Mouse (Mus musculus): ENCODE data around the gene Rab35.

Gene Rab35

GRCm38 (mm10) chr5:115631505-115632357, at the start of gene Rab35:
Gene Rab35, plus strand, starts transcription at chr5:115631908.
- WGBS: under 1% methylated on average over 90 of the region's 125 CpGs

- 89% methylated on average over 12 of the region's 12 CpGs for WGBS
Measured at GRCm38 (mm10) chr5:115585616-115586015, 46.1 kb upstream of the Rab35 start.

- WGBS: 43% methylated on average over 15 of the region's 15 CpGs
Measured at GRCm38 (mm10) chr5:115586166-115586565, 45.5 kb upstream of the Rab35 start.

- 92% methylated on average over 2 of the region's 2 CpGs for WGBS
Measured at GRCm38 (mm10) chr5:115586780-115587179, 44.9 kb upstream of the Rab35 start.

GRCm38 (mm10) chr5:115591028-115591427, 40.7 kb upstream of the Rab35 start:
- WGBS: 74% methylated on average over 11 of the region's 11 CpGs

GRCm38 (mm10) chr5:115591506-115591905, 40.2 kb upstream of the Rab35 start:
- WGBS: 97% methylated on average over 2 of the region's 2 CpGs

GRCm38 (mm10) chr5:115603561-115603960, 28.1 kb upstream of the Rab35 start:
- WGBS: 90% methylated on average over 6 of the region's 6 CpGs

GRCm38 (mm10) chr5:115611566-115611965, 20.1 kb upstream of the Rab35 start:
- 90% methylated on average over 11 of the region's 11 CpGs for WGBS

- WGBS: 64% methylated on average over 9 of the region's 9 CpGs
Measured at GRCm38 (mm10) chr5:115613332-115613731, 18.4 kb upstream of the Rab35 start.

- 78% methylated on average over 7 of the region's 7 CpGs for WGBS
Measured at GRCm38 (mm10) chr5:115614948-115615347, 16.8 kb upstream of the Rab35 start.

- 96% methylated on average over 15 of the region's 15 CpGs for WGBS
Measured at GRCm38 (mm10) chr5:115619690-115620089, 12.0 kb upstream of the Rab35 start.

- WGBS: 83% methylated on average over 7 of the region's 7 CpGs
Measured at GRCm38 (mm10) chr5:115622686-115623085, 9.0 kb upstream of the Rab35 start.

- 41% methylated on average over 9 of the region's 9 CpGs for WGBS
Measured at GRCm38 (mm10) chr5:115623694-115624440, 7.8 kb upstream of the Rab35 start.

- whole genome bisulfite sequencing: 96% methylated on average over 10 of the region's 10 CpGs
Measured at GRCm38 (mm10) chr5:115626237-115626886, 5.3 kb upstream of the Rab35 start.

GRCm38 (mm10) chr5:115628083-115628482, 3.6 kb upstream of the Rab35 start:
- WGBS: 85% methylated on average over 8 of the region's 8 CpGs

- 86% methylated on average over 4 of the region's 4 CpGs for WGBS
Measured at GRCm38 (mm10) chr5:115629672-115630071, 2.0 kb upstream of the Rab35 start.

GRCm38 (mm10) chr5:115630291-115630690, 1.4 kb upstream of the Rab35 start:
- WGBS: 54% methylated on average over 5 of the region's 5 CpGs

GRCm38 (mm10) chr5:115632358-115632714, 628 bp downstream of the Rab35 start:
- 2% methylated on average over 29 of the region's 30 CpGs for whole genome bisulfite sequencing

GRCm38 (mm10) chr5:115633060-115633459, 1.4 kb downstream of the Rab35 start:
- 38% methylated on average over 4 of the region's 4 CpGs for WGBS

GRCm38 (mm10) chr5:115634046-115634445, 2.3 kb downstream of the Rab35 start:
- 88% methylated on average over 8 of the region's 8 CpGs for WGBS

GRCm38 (mm10) chr5:115635536-115635935, 3.8 kb downstream of the Rab35 start:
- 62% methylated on average over 6 of the region's 6 CpGs for WGBS

GRCm38 (mm10) chr5:115644192-115644591, 12.5 kb downstream of the Rab35 start:
- WGBS: 68% methylated on average over 9 of the region's 9 CpGs
